Mouse (Mus musculus) heart, postnatal 4 days (tissue): ENCODE measurements around the gene Prex1. TPM values are rescaled to one million over a fixed set of nuclear protein-coding genes. Genes with fewer than 3 reads are reported as not detected.

ENCODE experiments used
- DNase-seq: peaks from one replicate; pipeline ENCODE4 v3.0.0; 2021
- total RNA-seq, 2 experiments: library from RNA; stranded (reverse); gene quantifications; 2 replicates each; pipeline ENCODE4 v1.2.3; 2021

Gene Prex1
- total RNA-seq, 2 experiments from 2014 or later, result 13.8 to 14.8 TPM

GRCm38 (mm10) chr2:166632571-166633361, 80.9 kb downstream of the Prex1 start:
- no peak for DNase-seq

GRCm38 (mm10) chr2:166631621-166632171, 81.9 kb downstream of the Prex1 start:
- DNase-seq, result no peak

- no peak for DNase-seq
Measured at GRCm38 (mm10) chr2:166631189-166631588, 82.4 kb downstream of the Prex1 start.

GRCm38 (mm10) chr2:166629941-166630674, 83.5 kb downstream of the Prex1 start:
- DNase-seq, result no peak

- DNase-seq, result no peak
Measured at GRCm38 (mm10) chr2:166627578-166627977, 86.1 kb downstream of the Prex1 start.

GRCm38 (mm10) chr2:166625219-166625618, 88.4 kb downstream of the Prex1 start:
- DNase-seq, result no peak

- DNase-seq, result peak; percentile 27
Measured at GRCm38 (mm10) chr2:166623081-166623567, 90.5 kb downstream of the Prex1 start.

- no peak for DNase-seq
Measured at GRCm38 (mm10) chr2:166622590-166622989, 91.0 kb downstream of the Prex1 start.

- no peak for DNase-seq
Measured at GRCm38 (mm10) chr2:166622079-166622478, 91.6 kb downstream of the Prex1 start.

- no peak for DNase-seq
Measured at GRCm38 (mm10) chr2:166620529-166621466, 92.8 kb downstream of the Prex1 start.

- DNase-seq, result no peak
Measured at GRCm38 (mm10) chr2:166619906-166620490, 93.6 kb downstream of the Prex1 start.

GRCm38 (mm10) chr2:166619270-166619669, 94.4 kb downstream of the Prex1 start:
- no peak for DNase-seq

GRCm38 (mm10) chr2:166617706-166618105, 95.9 kb downstream of the Prex1 start:
- no peak for DNase-seq

GRCm38 (mm10) chr2:166615338-166616075, 98.1 kb downstream of the Prex1 start:
- peak; percentile 68 for DNase-seq

GRCm38 (mm10) chr2:166610271-166610670, 103.4 kb downstream of the Prex1 start:
- DNase-seq, result no peak

GRCm38 (mm10) chr2:166608509-166608908, 105.1 kb downstream of the Prex1 start:
- peak; percentile 43 for DNase-seq

- DNase-seq, result no peak
Measured at GRCm38 (mm10) chr2:166606481-166607245, 107.0 kb downstream of the Prex1 start.

- no peak for DNase-seq
Measured at GRCm38 (mm10) chr2:166606053-166606452, 107.6 kb downstream of the Prex1 start.

- peak; percentile 50 for DNase-seq
Measured at GRCm38 (mm10) chr2:166605164-166605831, 108.3 kb downstream of the Prex1 start.

- DNase-seq, result no peak
Measured at GRCm38 (mm10) chr2:166602948-166603347, 110.7 kb downstream of the Prex1 start.
